Mouse (Mus musculus): ENCODE results near the gene Pctp. TPM values are rescaled to one million over a fixed set of nuclear protein-coding genes. Genes with fewer than 3 reads are reported as not detected.

Gene Pctp
- polyA plus RNA-seq, 1 experiment from 2014 or later = 26.2 TPM

- 89% methylated on average over 8 of the region's 8 CpGs for WGBS
Observed at GRCm38 (mm10) chr11:89945159-89945558, 57.5 kb downstream of the Pctp start.

GRCm38 (mm10) chr11:89937241-89937640, 65.5 kb downstream of the Pctp start:
- WGBS = 36% methylated on average over 7 of the region's 7 CpGs
- Histone ChIP-seq H3K4me1 (no peaks in the 10 kb centered on the region), H3K27me3 (ENCODE audit: insufficient read depth, poor library complexity, severe bottlenecking) (peaks cover 4% of the 10 kb centered on the region; the same call in 1 of the 2 replicates), H3K27ac (no peak overlapping the region), H3K9me3 (no peaks in the 10 kb centered on the region), H3K36me3 (no peaks in the 10 kb centered on the region), H3K4me3 (no peak overlapping the region)
- DNase-seq (ENCODE audit: low spot score) = no peak

More at GRCm38 (mm10) chr11:89945159-89945558, 57.5 kb downstream of the Pctp start:
- no peaks in the 10 kb centered on the region for H3K36me3 ChIP-seq
- no peaks in the 10 kb centered on the region for H3K4me1 ChIP-seq
- no peak overlapping the region for H3K4me3 ChIP-seq
- H3K9me3 ChIP-seq = no peaks in the 10 kb centered on the region
- no peak overlapping the region for H3K27ac ChIP-seq
- 0 out of 2 replicates have a peak, but pooled peaks cover 3% of the 10 kb centered on the region for H3K27me3 ChIP-seq (ENCODE audit: insufficient read depth, poor library complexity, severe bottlenecking)
- DNase-seq (ENCODE audit: low spot score) = no peak

Other genes starting within 250 kb of the Pctp start
- 0.18 TPM in 1 of 2 replicates, not detected in the other for gene Ankfn1, start 225.2 kb downstream of the Pctp start, polyA plus RNA-seq (2016; fragmentation: Nextera tagmentation; extraction: Ambion mirVana)
- 13.6 and 14.1 TPM in 2 replicates for gene Tmem100, start 27.5 kb upstream of the Pctp start, polyA plus RNA-seq (2016; fragmentation: Nextera tagmentation; extraction: Ambion mirVana)
- gene Gm45716, start 184.8 kb upstream of the Pctp start, polyA plus RNA-seq (2016; fragmentation: Nextera tagmentation; extraction: Ambion mirVana) = 47.3 and 61.5 TPM in 2 replicates
- 75.3 and 121 TPM in 2 replicates for gene Mmd, start 246.6 kb upstream of the Pctp start, polyA plus RNA-seq (2016; fragmentation: Nextera tagmentation; extraction: Ambion mirVana)